Mouse (Mus musculus) common myeloid progenitor, adult 5-6 weeks (primary cell): Measurements from ENCODE around the gene Cpox. TPM values are rescaled to one million over a fixed set of nuclear protein-coding genes. Genes with fewer than 3 reads are reported as not detected.

Experiments used
- ATAC-seq: replicated peaks from 2 replicates; pipeline ENCODE4 v1.8.0; 2016; ENCODE audit warnings: low read depth, mild to moderate bottlenecking, moderate TSS enrichment, inconsistent platforms; ENCODE audit not compliant: poor library complexity, severe bottlenecking
- total RNA-seq: library from RNA; stranded (forward); fragments of 200-1000, 187-1606 nt; gene quantifications from 2 replicates; pipeline ENCODE4 v1.2.3, GENCODE M21; 2017

The Cpox gene
- total RNA-seq, 1 experiment from 2014 or later: 76.1 TPM

- ATAC-seq: peak; percentile 99
Measured at GRCm38 (mm10) chr16:58727477-58728131, 57.5 kb downstream of the Cpox start, which contains the start of gene Cldnd1. Gene Cldnd1, plus strand, starts transcription at chr16:58727910.

GRCm38 (mm10) chr16:58728176-58728671 is 58.1 kb downstream of the Cpox start:
- peak; percentile 39 for ATAC-seq

- 0 out of 2 replicates have a peak, but pooled peaks have one; percentile 65 for ATAC-seq
Measured at GRCm38 (mm10) chr16:58738205-58738604, 68.1 kb downstream of the Cpox start.

- ATAC-seq: no peak
Measured at GRCm38 (mm10) chr16:58738800-58739199, 68.7 kb downstream of the Cpox start.

GRCm38 (mm10) chr16:58740751-58741150 is 70.7 kb downstream of the Cpox start:
- ATAC-seq: no peak

GRCm38 (mm10) chr16:58746715-58747114 is 76.6 kb downstream of the Cpox start:
- ATAC-seq: no peak

GRCm38 (mm10) chr16:58751314-58751713 is 81.2 kb downstream of the Cpox start:
- ATAC-seq: peak; percentile 92

GRCm38 (mm10) chr16:58756191-58756590 is 86.1 kb downstream of the Cpox start:
- ATAC-seq: peak; percentile 77

GRCm38 (mm10) chr16:58763076-58763475 is 93.0 kb downstream of the Cpox start, which contains the start of gene Olfr172:
Gene Olfr172, minus strand, starts transcription at chr16:58763176.
- ATAC-seq: no peak

Other genes starting within 250 kb of the Cpox start
- 18.1 and 38.7 TPM in 2 replicates for gene St3gal6, start 146.0 kb upstream of the Cpox start, total RNA-seq
- gene Gm813, start 53.3 kb upstream of the Cpox start, total RNA-seq: not detected in 2 replicates
- gene E330017A01Rik, start 31.6 kb upstream of the Cpox start, total RNA-seq: not detected in 2 replicates
- gene Gpr15, start 48.8 kb downstream of the Cpox start, total RNA-seq: not detected in 2 replicates
- gene Cldnd1, start 57.6 kb downstream of the Cpox start, total RNA-seq: 24.0 TPM in 2 replicates
- gene Olfr172, start 92.9 kb downstream of the Cpox start, total RNA-seq: not detected in 2 replicates
- not detected in 2 replicates for gene Olfr173, start 130.0 kb downstream of the Cpox start, total RNA-seq
- gene Olfr175-ps1, start 156.5 kb downstream of the Cpox start, total RNA-seq: not detected in 2 replicates
- not detected in 2 replicates for gene Olfr177, start 204.5 kb downstream of the Cpox start, total RNA-seq
- not detected in 2 replicates for gene Olfr178, start 221.8 kb downstream of the Cpox start, total RNA-seq